Mouse (Mus musculus): ENCODE results near the gene Sox6.

GRCm38 (mm10) chr7:115474115-115474514 is 564.5 kb downstream of the Sox6 start:
- no peak for TF ChIP-seq POLR2A (IDR thresholded peaks at IDR 0.05; ENCODE audit: insufficient read depth, low read depth, low read length)
- TF ChIP-seq CTCF (IDR thresholded peaks at IDR 0.05): no peak
- no peak for TF ChIP-seq EP300 (IDR thresholded peaks at IDR 0.05; ENCODE audit: insufficient read depth, low read depth, low read length)
